Mouse (Mus musculus) ES-E14 (cell line): ENCODE data around the gene Ankrd13d. TPM values are rescaled to one million over a fixed set of nuclear protein-coding genes. Genes with fewer than 3 reads are reported as not detected.

Experiments
- DNase-seq: peaks from one replicate; pipeline ENCODE4 v3.0.0-alpha.2; 2013; ENCODE audit warnings: low read depth, low spot score
- H3K27ac ChIP-seq: 2 replicates; pipeline ENCODE4 v1.5.1; 2012; ENCODE audit warnings: low read depth, mild to moderate bottlenecking, low read length, moderate library complexity, mixed read lengths; ENCODE audit not compliant: poor library complexity, insufficient read depth, severe bottlenecking
- H3K36me3 ChIP-seq: 2 replicates; pipeline ENCODE4 v1.6.1; 2012; ENCODE audit warnings: mild to moderate bottlenecking, low read length, moderate library complexity, mixed read lengths; ENCODE audit not compliant: control insufficient read depth, poor library complexity, insufficient read depth, severe bottlenecking
- H3K4me1 ChIP-seq, 2 experiments: fragments of 150-350 bp in 1 of 2; sonication (generic) in 1 of 2; 2 replicates each; pipeline ENCODE4 v1.6.1; 2012; ENCODE audit warnings: low read length in 2 of 2, mild to moderate bottlenecking in 1 of 2, mixed read lengths in 1 of 2; ENCODE audit not compliant: control insufficient read depth in 2 of 2, insufficient read depth in 2 of 2, poor library complexity in 1 of 2
- H3K4me3 ChIP-seq, 2 experiments: fragments of 150-350 bp in 1 of 2; sonication (generic) in 1 of 2; 2 replicates each; pipeline ENCODE4 v1.5.1; 2012; ENCODE audit warnings: low read length in 2 of 2, low read depth in 1 of 2, mild to moderate bottlenecking in 1 of 2, mixed read lengths in 1 of 2; ENCODE audit not compliant: insufficient read depth in 1 of 2, poor library complexity in 1 of 2, severe bottlenecking in 1 of 2
- H3K9ac ChIP-seq: 2 replicates; pipeline ENCODE4 v1.6.1; 2012; ENCODE audit warnings: low read depth, mild to moderate bottlenecking, low read length, mixed read lengths; ENCODE audit not compliant: poor library complexity, insufficient read depth, severe bottlenecking
- H3K9me3 ChIP-seq: fragments of 150-350 bp; sonication (generic); 2 replicates; pipeline ENCODE4 v1.6.1; 2012; ENCODE audit warnings: low read depth, mild to moderate bottlenecking, low read length; ENCODE audit not compliant: control insufficient read depth, insufficient read depth
- CHD2 ChIP-seq: IDR thresholded peaks from 2 replicates; pipeline ENCODE4 v1.6.1; 2014; ENCODE audit warnings: mild to moderate bottlenecking, low read depth, low read length, inconsistent platforms
- HCFC1 ChIP-seq: IDR thresholded peaks from 2 replicates; pipeline ENCODE4 v1.6.1; 2012; ENCODE audit warnings: low read length, inconsistent platforms, borderline replicate concordance; ENCODE audit not compliant: insufficient read depth
- MAFK ChIP-seq: IDR thresholded peaks from 2 replicates; pipeline ENCODE4 v1.6.1; 2014; ENCODE audit warnings: mild to moderate bottlenecking, low read depth, low read length, inconsistent platforms; ENCODE audit not compliant: insufficient read depth
- ZC3H11A ChIP-seq: IDR thresholded peaks from 2 replicates; pipeline ENCODE4 v1.6.1; 2012; ENCODE audit warnings: low read depth, mild to moderate bottlenecking, inconsistent platforms, low read length, borderline replicate concordance
- ZNF384 ChIP-seq: IDR thresholded peaks from 2 replicates; pipeline ENCODE4 v1.6.1; 2012; ENCODE audit warnings: low read depth, low read length, inconsistent platforms
- in situ Hi-C, 2 experiments: fragments of 600-800 bp; cut with MboI; formaldehyde crosslinking; loops; one replicate each; pipeline ENCODE4 v1.15.1; 2025; ENCODE audit warnings: low sequenced_read_pairs in 2 of 2, inconsistent platforms in 1 of 2; ENCODE audit not compliant: unreplicated experiment in 2 of 2
- total RNA-seq: library from RNA; depleted of rRNA; stranded (reverse); fragments of 300-350 nt; gene quantifications from 2 replicates; pipeline ENCODE4 v1.2.3, GENCODE M21; 2012

Ankrd13d gene
- total RNA-seq, 1 experiment = 5.5 TPM

DNA sequence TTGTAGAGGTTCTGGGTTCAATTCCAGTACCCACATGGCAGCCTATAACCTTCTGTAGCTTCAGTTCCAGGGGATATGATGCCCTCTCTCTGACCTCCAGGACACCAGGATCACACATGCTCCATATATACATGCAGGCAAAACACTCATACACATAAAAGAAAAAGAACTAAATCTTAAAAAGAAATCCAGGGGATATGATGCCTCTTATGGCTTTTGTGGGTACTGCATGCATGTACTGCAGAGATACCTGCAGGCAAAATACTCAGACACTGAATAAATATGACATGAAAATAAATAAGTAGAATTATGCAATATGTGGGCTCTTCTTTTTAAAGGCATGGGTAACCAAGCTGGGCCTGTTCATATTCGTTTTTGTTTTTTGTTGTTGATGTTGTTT is 35.9 kb downstream of the Ankrd13d start:
- Histone ChIP-seq H3K4me3 (no peak overlapping the region), H3K36me3 (no peaks in the 10 kb centered on the region), H3K9me3 (no peaks in the 10 kb centered on the region), H3K27ac (no peak overlapping the region), H3K4me1 (no peaks in the 10 kb centered on the region), H3K9ac (no peak overlapping the region)
- TF ChIP-seq ZC3H11A (no peak), MAFK (no peak), HCFC1 (no peak), ZNF384 (no peak), CHD2 (no peak)
- no peak for DNase-seq
- in situ Hi-C loops = no loop called here

DNA sequence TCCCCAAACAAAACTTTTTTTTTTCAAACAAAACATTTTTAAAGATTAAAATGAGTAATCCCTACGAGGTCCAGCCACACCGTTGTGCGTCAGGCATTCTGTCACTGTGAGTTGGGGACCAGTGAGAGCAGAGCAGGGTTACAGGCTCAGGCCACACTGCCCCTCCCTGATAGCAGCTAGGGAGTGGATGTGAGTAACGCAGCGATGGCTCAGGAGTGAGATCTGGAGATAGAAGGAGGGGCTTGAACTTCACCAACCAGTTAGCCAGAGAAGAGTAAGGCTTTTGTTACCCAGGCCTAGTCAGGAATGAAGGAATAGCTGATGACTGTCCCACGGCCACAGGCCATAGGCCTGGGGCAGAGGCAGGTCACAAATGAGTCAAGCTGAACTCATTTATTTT is 38.2 kb downstream of the Ankrd13d start:
- no peak overlapping the region for H3K4me3 ChIP-seq
- H3K9ac ChIP-seq = no peak overlapping the region
- no peaks in the 10 kb centered on the region for H3K9me3 ChIP-seq
- DNase-seq = no peak
- in situ Hi-C loops = no loop called here
- H3K4me1 ChIP-seq = no peaks in the 10 kb centered on the region
- no peaks in the 10 kb centered on the region for H3K36me3 ChIP-seq
- no peak overlapping the region for H3K27ac ChIP-seq
- TF ChIP-seq ZNF384 (no peak), CHD2 (no peak), MAFK (no peak), ZC3H11A (no peak), HCFC1 (no peak)

DNA sequence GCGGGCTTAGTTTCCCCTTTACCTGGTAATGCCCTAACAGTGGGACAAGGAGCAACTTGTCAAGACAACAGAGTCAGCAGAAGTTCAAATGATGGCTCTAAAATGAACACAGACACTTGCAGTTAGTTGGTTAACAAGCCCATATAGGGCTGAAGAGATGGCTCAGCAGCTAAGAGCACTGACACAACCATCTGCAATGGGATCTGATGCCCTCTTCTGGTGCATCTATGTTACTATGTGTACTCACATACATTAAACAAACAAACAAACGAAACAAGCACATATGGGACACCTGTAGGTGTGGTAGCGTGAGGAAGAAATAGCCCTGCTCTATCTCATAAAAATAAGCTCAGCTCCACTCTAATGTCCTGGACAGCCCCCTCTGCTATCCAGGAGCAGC is 40.5 kb downstream of the Ankrd13d start:
- no peak overlapping the region for H3K27ac ChIP-seq
- H3K4me3 ChIP-seq = no peak overlapping the region
- TF ChIP-seq ZC3H11A (no peak), MAFK (no peak), CHD2 (no peak), ZNF384 (no peak), HCFC1 (no peak)
- DNase-seq = no peak
- no peak overlapping the region for H3K9ac ChIP-seq
- no peaks in the 10 kb centered on the region for H3K36me3 ChIP-seq
- in situ Hi-C loops = no loop called here
- no peaks in the 10 kb centered on the region for H3K9me3 ChIP-seq
- H3K4me1 ChIP-seq = no peaks in the 10 kb centered on the region

DNA sequence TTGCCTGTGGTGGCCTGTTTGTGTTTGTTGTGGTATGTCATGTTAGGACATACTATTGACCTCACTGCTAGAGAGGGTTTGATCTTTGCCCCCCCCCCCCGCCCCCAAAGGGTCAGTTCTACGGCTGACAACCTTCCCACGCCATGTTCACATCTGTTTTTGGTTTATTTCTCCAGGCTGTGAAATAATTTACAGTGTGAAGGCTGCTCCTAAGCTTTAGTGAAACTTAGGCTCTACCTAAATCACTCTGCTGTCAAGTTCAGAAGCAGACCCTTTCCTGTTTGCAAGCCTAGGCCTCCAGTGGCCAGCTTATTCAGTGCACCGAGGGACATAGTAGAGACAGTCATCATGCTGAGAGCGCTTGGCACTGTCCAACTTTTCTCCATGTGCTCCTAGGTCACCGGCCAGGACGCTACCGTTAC is 42.7 kb downstream of the Ankrd13d start:
- Histone ChIP-seq H3K9ac (no peak overlapping the region), H3K36me3 (no peaks in the 10 kb centered on the region), H3K9me3 (no peaks in the 10 kb centered on the region), H3K4me1 (no peaks in the 10 kb centered on the region), H3K27ac (no peak overlapping the region), H3K4me3 (no peak overlapping the region)
- in situ Hi-C loops = no loop called here
- no peak for DNase-seq
- no peak for TF ChIP-seq MAFK
- TF ChIP-seq ZC3H11A = no peak
- no peak for TF ChIP-seq CHD2

DNA sequence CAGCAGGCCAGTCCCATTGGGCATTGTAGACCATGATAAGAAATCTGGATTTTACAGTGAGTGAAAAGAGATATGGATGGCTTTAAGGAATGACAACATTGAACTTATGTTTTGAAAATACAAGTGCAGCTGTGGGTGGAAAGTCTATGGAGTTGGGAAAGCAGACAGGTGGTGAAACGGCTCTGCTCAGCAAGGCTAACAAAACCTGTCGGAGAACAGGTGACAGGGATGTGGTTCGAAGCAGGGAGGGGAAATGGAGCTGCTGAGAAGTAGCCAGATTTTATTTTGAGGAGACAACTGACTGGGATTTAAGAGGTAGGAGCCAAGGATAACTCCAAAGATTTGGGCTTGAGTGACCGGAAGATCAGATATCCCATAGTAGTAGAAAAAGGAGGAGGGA is 48.4 kb downstream of the Ankrd13d start:
- in situ Hi-C loops = no loop called here
- Histone ChIP-seq H3K36me3 (no peaks in the 10 kb centered on the region), H3K4me1 (peaks cover 2 to 3% of the 10 kb centered on the region in 2 experiments; a peak in 1 of 4 replicates), H3K27ac (no peak overlapping the region), H3K9ac (no peak overlapping the region), H3K9me3 (no peaks in the 10 kb centered on the region), H3K4me3 (no peak overlapping the region)
- TF ChIP-seq CHD2 (no peak), MAFK (no peak), HCFC1 (no peak), ZNF384 (no peak), ZC3H11A (no peak)
- DNase-seq = no peak
